Mouse (Mus musculus): ENCODE data around the gene Ccdc117.

- TF ChIP-seq HCFC1 (IDR thresholded peaks at IDR 0.05; ENCODE audit: borderline replicate concordance, insufficient read depth, low read length) (no peak), MAFK (IDR thresholded peaks at IDR 0.05; ENCODE audit: insufficient read depth, low read depth, low read length) (no peak), ZC3H11A (IDR thresholded peaks at IDR 0.05; ENCODE audit: borderline replicate concordance, low read depth, low read length) (no peak), CHD2 (IDR thresholded peaks at IDR 0.05; ENCODE audit: low read depth, low read length) (no peak)
These were observed 59.4 kb downstream of the Ccdc117 start for GRCm38 (mm10) chr11:5482581-5482980.

All from ES-E14 (cell line).